Mouse (Mus musculus): ENCODE results near the gene St6galnac3.

- TF ChIP-seq CTCF (IDR thresholded peaks at IDR 0.05; ENCODE audit: extremely low read depth, insufficient read depth, low read length) = no peak
- TF ChIP-seq POLR2A (IDR thresholded peaks at IDR 0.05; ENCODE audit: extremely low read depth, insufficient read depth, low read length) = no peak
Observed at GRCm38 (mm10) chr3:153185117-153185516, 539.9 kb downstream of the St6galnac3 start.
